ENCODE assay signal across 13 mouse cellular contexts in genomic region chr9:122177256-122178220, GRCm38 (mm10).
A peak's percentile ranks its signal among the peaks of the same experiment; 100 is the strongest.
DNase-seq lines count a peak whose midpoint lies in the region; ATAC-seq lines count a peak whose summit lies in the region.
"Had no signal": no experiment of that assay in that cellular context is flagged by ENCODE, and none has a peak within 500 bp of the region (broad histone marks: within the 10 kb centered on the region; RNA-seq: fewer than 3 reads in every experiment).

No protein-coding gene starts in this region.

- no peak for ATAC-seq in kidney, embryonic 14.5 days (ENCODE audit: low FRiP score, low TSS enrichment)
- ATAC-seq in intestine, embryonic 16.5 days: peak; percentile 17; the same call in 1 of the 2 replicates
- ATAC-seq: hindbrain, embryonic 16.5 days had no signal

- H3K27me3 ChIP-seq in kidney, embryonic 14.5 days (ENCODE audit: control insufficient read depth, insufficient read depth, low read length): no peaks in the 10 kb centered on the region
- H3K27me3 ChIP-seq in intestine, embryonic 16.5 days (replicated peaks; ENCODE audit: control insufficient read depth, insufficient read depth, low read length): no peaks in the 10 kb centered on the region

- peak; percentile 64 to 87 for DNase-seq in adrenal gland, adult (ENCODE audit: inconsistent age in 2 of 2, low spot score in 1 of 2)
- DNase-seq in adrenal gland, adult 18-20 months (ENCODE audit: low spot score in 2 of 2): no peak
- peak; percentile 61 for DNase-seq in kidney, adult 11 months
- DNase-seq in skeletal muscle tissue, adult 2 months (ENCODE audit: low read depth, low spot score): peak; percentile 48
- DNase-seq in urinary bladder, postnatal 4 days (ENCODE audit: low spot score in 2 of 2): no peak
- no peak for DNase-seq in left cerebral cortex, postnatal 36 days (ENCODE audit: low spot score in 2 of 2)
- DNase-seq: cerebellum, adult 9-11 months; lung, adult 2 months had no signal

- H3K4me1 ChIP-seq in kidney, embryonic 14.5 days (ENCODE audit: control insufficient read depth, insufficient read depth, low read length): peaks cover 14% of the 10 kb centered on the region
- peaks cover 5% of the 10 kb centered on the region; the same call in 1 of the 2 replicates for H3K4me1 ChIP-seq in intestine, embryonic 16.5 days (ENCODE audit: control insufficient read depth, insufficient read depth, low read length)

- no peaks in the 10 kb centered on the region; the same call in 1 of the 2 replicates for H3K36me3 ChIP-seq in kidney, embryonic 14.5 days (ENCODE audit: control insufficient read depth, insufficient read depth, low read length)
- H3K36me3 ChIP-seq in intestine, embryonic 16.5 days (ENCODE audit: control insufficient read depth, insufficient read depth, low read length): no peaks in the 10 kb centered on the region

- no peak overlapping the region for H3K4me3 ChIP-seq in kidney, embryonic 14.5 days (ENCODE audit: low read length)
- H3K4me3 ChIP-seq in intestine, embryonic 16.5 days (ENCODE audit: low read length): no peak overlapping the region
- H3K4me3 ChIP-seq: left cerebral cortex, adult 2 months had no signal

- no peak overlapping the region; the same call in 1 of the 2 replicates for H3K27ac ChIP-seq in kidney, embryonic 14.5 days (ENCODE audit: low read depth, low read length)
- H3K27ac ChIP-seq in intestine, embryonic 16.5 days (ENCODE audit: low read length): 0 out of 2 replicates have a peak overlapping the region, but pooled peaks have one; percentile 12

- no peak overlapping the region for H3K9ac ChIP-seq in kidney, embryonic 14.5 days (ENCODE audit: low read depth, low read length)
- H3K9ac ChIP-seq in intestine, embryonic 16.5 days (ENCODE audit: low read depth, low read length): no peak overlapping the region

- no peak overlapping the region for H3K4me2 ChIP-seq in kidney, embryonic 14.5 days (replicated peaks; ENCODE audit: low read depth, low read length)
- no peak overlapping the region for H3K4me2 ChIP-seq in intestine, embryonic 16.5 days (ENCODE audit: low read depth, low read length)
- H3K4me2 ChIP-seq: midbrain, embryonic 11.5 days had no signal

- H3K9me3 ChIP-seq in kidney, embryonic 14.5 days (ENCODE audit: control insufficient read depth, low read length): no peaks in the 10 kb centered on the region
- H3K9me3 ChIP-seq in intestine, embryonic 16.5 days (ENCODE audit: control insufficient read depth, low read length): no peaks in the 10 kb centered on the region

- intact Hi-C loops in left cerebral cortex, postnatal 36 days (cut with DNase I): no loop called here

- WGBS in kidney, embryonic 14.5 days: 64% methylated on average over 7 of the region's 7 CpGs
- WGBS in intestine, embryonic 16.5 days: 71% methylated on average over 7 of the region's 7 CpGs

Comparison
In these comparisons a context has a peak if more than half of its experiments do, and no peak if none do; other contexts are left out.
1. DNase-seq: peak in adrenal gland, adult (2 of 2), kidney, adult 11 months (single experiment) and skeletal muscle tissue, adult 2 months (single experiment); none in adrenal gland, adult 18-20 months (0 of 2), urinary bladder, postnatal 4 days (0 of 2) and left cerebral cortex, postnatal 36 days (0 of 2).